Mouse (Mus musculus) forebrain, embryonic 11.5 days (tissue): ENCODE results near the gene Mvp. TPM values are rescaled to one million over a fixed set of nuclear protein-coding genes. Genes with fewer than 3 reads are reported as not detected.
A peak's percentile ranks its signal among the peaks of the same experiment; 100 is the strongest.

Source experiments
- ATAC-seq: fragments of 200-750 bp; cut with Nextera tagmentation; replicated peaks from 2 replicates; pipeline ENCODE4 v1.8.0; 2017; ENCODE audit warnings: moderate TSS enrichment; ENCODE audit not compliant: low FRiP score
- DNase-seq: peaks from one replicate; pipeline ENCODE4 v3.0.0-alpha.2; 2017; ENCODE audit warnings: low spot score
- H3K27ac ChIP-seq: fragments of 300-500 bp; sonication (generic); 2 replicates; pipeline ENCODE4 v1.5.1; 2014; ENCODE audit warnings: low read depth, low read length
- H3K27me3 ChIP-seq: fragments of 300-500 bp; sonication (generic); 2 replicates; pipeline ENCODE4 v1.6.1; 2014; ENCODE audit warnings: mild to moderate bottlenecking, low read length, mixed read lengths; ENCODE audit not compliant: control insufficient read depth, insufficient read depth
- H3K36me3 ChIP-seq: fragments of 300-500 bp; sonication (generic); 2 replicates; pipeline ENCODE4 v1.6.1; 2014; ENCODE audit warnings: mild to moderate bottlenecking, low read length, moderate library complexity, mixed read lengths; ENCODE audit not compliant: control insufficient read depth, insufficient read depth
- H3K4me1 ChIP-seq: fragments of 300-500 bp; sonication (generic); replicated peaks from 2 replicates; pipeline ENCODE4 v1.6.1; 2014; ENCODE audit warnings: low read length, mixed read lengths; ENCODE audit not compliant: control insufficient read depth, insufficient read depth
- H3K4me2 ChIP-seq: fragments of 300-500 bp; sonication (generic); 2 replicates; pipeline ENCODE4 v1.6.1; 2014; ENCODE audit warnings: low read depth, mild to moderate bottlenecking, low read length, moderate library complexity, mixed read lengths; ENCODE audit not compliant: severe bottlenecking
- H3K4me3 ChIP-seq: fragments of 300-500 bp; sonication (generic); 2 replicates; pipeline ENCODE4 v1.5.1; 2014; ENCODE audit warnings: low read depth, low read length
- H3K9ac ChIP-seq: fragments of 300-500 bp; sonication (generic); 2 replicates; pipeline ENCODE4 v1.6.1; 2014; ENCODE audit warnings: low read length
- H3K9me3 ChIP-seq: fragments of 300-500 bp; sonication (generic); 2 replicates; pipeline ENCODE4 v1.6.1; 2016; ENCODE audit warnings: low read length, mixed read lengths; ENCODE audit not compliant: control insufficient read depth
- WGBS: fragments of 180-500 bp; shearing (Covaris S2); extraction: QIAGEN DNeasy Blood & Tissue Kit; methylation state at CpG from one replicate; pipeline ENCODE4 v1.1.7; 2014; 5-methylcytosine and 5-hydroxymethylcytosine counted together
- polyA plus RNA-seq: library from polyadenylated mRNA; unstranded; fragments of >200 nt; fragmentation: Nextera tagmentation; extraction: Ambion mirVana; gene quantifications from 2 replicates; pipeline ENCODE4 v1.2.1, GENCODE M21; 2014

The Mvp gene
- polyA plus RNA-seq, result 3.9 and 4.4 TPM in 2 replicates

- Histone ChIP-seq H3K4me1 (peaks cover 9% of the 10 kb centered on the region), H3K4me2 (0 out of 2 replicates have a peak within 1 kb of the TSS, but pooled peaks have one; percentile 6), H3K4me3 (no peak within 1 kb of the TSS; the same call in 1 of the 2 replicates), H3K9me3 (no peaks in the 10 kb centered on the region), H3K36me3 (peaks cover 2% of the 10 kb centered on the region), H3K9ac (no peak within 1 kb of the TSS), H3K27ac (no peak within 1 kb of the TSS), H3K27me3 (no peaks in the 10 kb centered on the region)
- DNase-seq (no peak), ATAC-seq (no peak)
- 77% methylated on average over 11 of the region's 11 CpGs for WGBS
Measured at GRCm38 (mm10) chr7:127014320-127014719, at the start of gene Mvp. Gene Mvp, minus strand, starts transcription at chr7:127014621.

DNA sequence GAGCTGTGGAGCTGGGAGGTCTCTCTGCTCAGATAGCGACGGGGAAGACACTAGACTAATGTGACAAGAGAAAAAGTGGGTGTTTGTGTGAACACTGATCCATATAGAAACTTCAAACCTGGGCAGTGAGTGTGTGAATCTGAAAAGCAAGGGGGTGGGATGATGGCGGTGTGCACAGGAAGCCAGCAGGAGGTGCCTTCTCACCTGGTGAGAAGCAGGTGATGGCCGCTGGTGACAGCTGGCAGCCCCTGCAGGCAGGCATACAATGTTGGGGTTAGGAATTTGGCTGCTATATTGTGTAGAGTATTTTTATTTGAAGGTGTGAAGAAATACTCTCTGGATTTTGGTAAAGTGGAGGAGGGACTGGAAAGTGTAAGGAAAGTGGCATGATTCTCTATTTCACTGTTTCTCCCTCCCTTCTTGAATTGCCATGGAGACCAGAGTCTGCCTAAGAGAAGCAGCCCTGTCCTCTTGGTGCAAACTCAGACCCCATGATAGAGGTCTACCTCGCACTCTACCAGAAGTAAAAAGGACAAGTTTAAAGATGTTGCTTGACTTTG is 40.7 kb upstream of the Mvp start:
- Histone ChIP-seq H3K9me3 (no peaks in the 10 kb centered on the region), H3K4me3 (no peak overlapping the region), H3K9ac (no peak overlapping the region), H3K27me3 (no peaks in the 10 kb centered on the region), H3K4me1 (no peaks in the 10 kb centered on the region), H3K4me2 (no peak overlapping the region), H3K27ac (no peak overlapping the region), H3K36me3 (no peaks in the 10 kb centered on the region)
- DNase-seq, result no peak
- ATAC-seq, result no peak
- 69% methylated on average over 5 of the region's 5 CpGs for WGBS

- Histone ChIP-seq H3K4me1 (0 out of 2 replicates have a peak, but pooled peaks cover 4% of the 10 kb centered on the region), H3K4me3 (peak within 1 kb of the TSS; percentile 83), H3K36me3 (no peaks in the 10 kb centered on the region; the same call in 1 of the 2 replicates), H3K27ac (peak within 1 kb of the TSS; percentile 55; the same call in 1 of the 2 replicates), H3K4me2 (peak within 1 kb of the TSS; percentile 63), H3K9ac (peak within 1 kb of the TSS; percentile 91), H3K27me3 (no peaks in the 10 kb centered on the region), H3K9me3 (no peaks in the 10 kb centered on the region)
- under 1% methylated on average over 53 of the region's 53 CpGs for WGBS
- DNase-seq, result peak; percentile 90
- peak; percentile 83 for ATAC-seq
Measured at GRCm38 (mm10) chr7:127041851-127042672, 27.6 kb upstream of the Mvp start, which contains the start of gene Kif22. Gene Kif22, minus strand, starts transcription at chr7:127042471.

GRCm38 (mm10) chr7:127031244-127031643 is 16.8 kb upstream of the Mvp start:
- H3K4me3 ChIP-seq, result no peak overlapping the region
- DNase-seq, result no peak
- H3K4me1 ChIP-seq, result 0 out of 2 replicates have a peak, but pooled peaks cover 4% of the 10 kb centered on the region
- no peak overlapping the region for H3K9ac ChIP-seq
- 95% methylated on average over 1 of the region's 1 CpGs for WGBS
- no peaks in the 10 kb centered on the region for H3K27me3 ChIP-seq
- H3K9me3 ChIP-seq, result no peaks in the 10 kb centered on the region
- H3K4me2 ChIP-seq, result no peak overlapping the region
- ATAC-seq, result no peak
- no peak overlapping the region for H3K27ac ChIP-seq
- peaks cover 32% of the 10 kb centered on the region; the same call in 1 of the 2 replicates for H3K36me3 ChIP-seq

- Histone ChIP-seq H3K36me3 (peaks cover 32% of the 10 kb centered on the region; the same call in 1 of the 2 replicates), H3K27ac (no peak overlapping the region), H3K27me3 (no peaks in the 10 kb centered on the region), H3K4me2 (no peak overlapping the region), H3K9ac (no peak overlapping the region), H3K9me3 (no peaks in the 10 kb centered on the region), H3K4me3 (no peak overlapping the region), H3K4me1 (0 out of 2 replicates have a peak, but pooled peaks cover 4% of the 10 kb centered on the region)
- no peak for ATAC-seq
- no peak for DNase-seq
- WGBS, result 97% methylated on average over 1 of the region's 1 CpGs
Measured at GRCm38 (mm10) chr7:127030172-127030571, 15.8 kb upstream of the Mvp start.

DNA sequence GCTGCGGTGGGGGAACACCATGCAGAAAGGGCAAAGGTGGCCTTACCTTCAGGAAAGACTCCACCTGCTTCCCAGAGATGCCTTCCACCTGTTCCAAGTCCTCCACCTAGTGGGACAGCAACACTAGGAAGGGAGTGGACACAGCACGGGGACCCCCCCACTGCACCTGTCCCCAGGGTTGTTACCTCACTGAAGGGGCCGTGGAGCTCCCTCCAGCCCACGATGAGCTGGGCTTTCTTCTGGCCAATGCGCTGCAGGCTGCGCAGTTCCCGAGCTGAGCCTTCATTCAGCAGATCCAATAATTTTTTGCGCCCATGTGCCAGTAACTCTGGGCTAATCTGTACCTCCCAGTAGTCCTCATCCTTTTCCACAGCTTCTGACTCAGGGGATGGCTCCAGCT is 13.5 kb upstream of the Mvp start:
- no peaks in the 10 kb centered on the region for H3K27me3 ChIP-seq
- no peak for DNase-seq
- H3K4me2 ChIP-seq, result peak overlapping the region; percentile 94
- peak overlapping the region; percentile 98 for H3K27ac ChIP-seq
- ATAC-seq, result no peak
- 70% methylated on average over 8 of the region's 8 CpGs for WGBS
- H3K4me3 ChIP-seq, result peak overlapping the region; percentile 82
- H3K36me3 ChIP-seq, result peaks cover 27% of the 10 kb centered on the region; the same call in 1 of the 2 replicates
- H3K9ac ChIP-seq, result peak overlapping the region; percentile 99
- no peaks in the 10 kb centered on the region for H3K9me3 ChIP-seq
- peaks cover 21% of the 10 kb centered on the region for H3K4me1 ChIP-seq

DNA sequence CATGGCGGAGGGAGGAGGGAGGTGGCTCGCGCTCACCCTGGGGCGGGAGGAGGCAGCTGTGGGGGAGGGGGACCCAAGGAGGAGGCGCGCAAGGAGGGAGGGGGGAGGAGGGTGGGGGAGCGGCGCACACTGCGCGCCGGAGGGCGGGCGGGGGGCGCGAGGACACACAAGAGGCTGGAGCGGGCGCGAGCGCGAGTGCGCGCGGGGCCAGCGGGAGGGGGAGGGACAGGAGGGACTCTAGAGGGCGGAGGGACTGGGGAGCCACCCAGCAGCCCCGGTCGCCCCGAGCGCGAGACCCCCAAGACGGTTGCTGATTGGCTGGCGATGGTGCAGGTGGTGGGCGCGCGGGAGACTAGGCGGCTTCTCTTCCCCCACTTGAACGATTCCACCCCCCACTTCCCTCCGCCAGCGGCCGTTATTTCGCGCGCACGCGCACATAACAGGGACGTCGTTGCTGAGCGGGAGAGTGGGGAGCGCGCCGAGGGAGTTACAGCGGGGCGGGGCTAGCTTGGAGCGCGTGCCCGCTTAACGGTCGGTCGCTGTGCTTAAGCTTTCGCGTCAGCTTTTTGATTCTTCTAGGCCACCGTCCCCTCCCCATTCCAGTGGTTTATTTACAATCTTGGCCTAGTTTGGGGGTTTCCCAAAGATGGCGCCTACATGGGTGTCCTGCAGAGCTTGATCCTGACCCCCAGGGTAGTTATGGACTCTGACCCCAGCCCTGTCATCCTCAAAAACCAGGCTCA is 12.7 kb upstream of the Mvp start, which contains the start of gene Maz:
Gene Maz, minus strand, starts transcription at position 54 of the 743 bp plus-strand sequence.
- H3K9ac ChIP-seq, result peak within 1 kb of the TSS; percentile 99
- H3K9me3 ChIP-seq, result no peaks in the 10 kb centered on the region
- DNase-seq (peak; percentile 100), ATAC-seq (peak; percentile 92)
- H3K4me2 ChIP-seq, result peak within 1 kb of the TSS; percentile 94
- no peaks in the 10 kb centered on the region for H3K27me3 ChIP-seq
- peak within 1 kb of the TSS; percentile 82 for H3K4me3 ChIP-seq
- peaks cover 26% of the 10 kb centered on the region for H3K4me1 ChIP-seq
- peak within 1 kb of the TSS; percentile 98 for H3K27ac ChIP-seq
- H3K36me3 ChIP-seq, result peaks cover 22% of the 10 kb centered on the region; the same call in 1 of the 2 replicates
- under 1% methylated on average over 43 of the region's 63 CpGs for WGBS

- peaks cover 16% of the 10 kb centered on the region; the same call in 1 of the 2 replicates for H3K36me3 ChIP-seq
- WGBS, result 9% methylated on average over 11 of the region's 48 CpGs
Measured at GRCm38 (mm10) chr7:127026616-127026983, 12.2 kb upstream of the Mvp start.

More at GRCm38 (mm10) chr7:127026616-127026983, 12.2 kb upstream of the Mvp start:
- Histone ChIP-seq H3K27me3 (no peaks in the 10 kb centered on the region), H3K4me2 (peak overlapping the region; percentile 94; the same call in 1 of the 2 replicates), H3K4me1 (peaks cover 29% of the 10 kb centered on the region), H3K4me3 (peak overlapping the region; percentile 82), H3K27ac (peak overlapping the region; percentile 98), H3K9me3 (no peaks in the 10 kb centered on the region), H3K9ac (peak overlapping the region; percentile 99)
- ATAC-seq (no peak), DNase-seq (no peak)
